Mouse (Mus musculus): ENCODE measurements around the gene Gm42669. TPM values are rescaled to one million over a fixed set of nuclear protein-coding genes. Genes with fewer than 3 reads are reported as not detected.

Gene Gm42669
- polyA plus RNA-seq, 1 experiment from 2014 or later = 0.41 TPM

Other genes starting within 250 kb of the Gm42669 start
- 17.3 and 18.6 TPM in 2 replicates for gene Tgfbr3, start 218.0 kb upstream of the Gm42669 start, polyA plus RNA-seq (2015; fragmentation: Nextera tagmentation; extraction: Ambion mirVana)
- 1.3 and 1.5 TPM in 2 replicates for gene Brdt, start 176.5 kb upstream of the Gm42669 start, polyA plus RNA-seq (2015; fragmentation: Nextera tagmentation; extraction: Ambion mirVana)
- gene Ephx4, start 104.9 kb upstream of the Gm42669 start, polyA plus RNA-seq (2015; fragmentation: Nextera tagmentation; extraction: Ambion mirVana) = 1.1 and 1.2 TPM in 2 replicates
- gene Lpcat2b, start 76.1 kb upstream of the Gm42669 start, polyA plus RNA-seq (2015; fragmentation: Nextera tagmentation; extraction: Ambion mirVana) = not detected in 2 replicates
- 2.7 and 5.3 TPM in 2 replicates for gene Btbd8, start 69.6 kb upstream of the Gm42669 start, polyA plus RNA-seq (2015; fragmentation: Nextera tagmentation; extraction: Ambion mirVana)
- 0.09 and 0.12 TPM in 2 replicates for gene 1700028K03Rik, start 27.1 kb downstream of the Gm42669 start, polyA plus RNA-seq (2015; fragmentation: Nextera tagmentation; extraction: Ambion mirVana)
- gene Rpap2, start 89.8 kb downstream of the Gm42669 start, polyA plus RNA-seq (2015; fragmentation: Nextera tagmentation; extraction: Ambion mirVana) = 17.2 and 18.6 TPM in 2 replicates
- 25.7 and 25.8 TPM in 2 replicates for gene Glmn, start 90.3 kb downstream of the Gm42669 start, polyA plus RNA-seq (2015; fragmentation: Nextera tagmentation; extraction: Ambion mirVana)
- gene Gfi1, start 218.4 kb downstream of the Gm42669 start, polyA plus RNA-seq (2015; fragmentation: Nextera tagmentation; extraction: Ambion mirVana) = not detected in 2 replicates